Mouse (Mus musculus) cerebellum, adult 2 months (tissue): ENCODE measurements around the gene Cyp4f14.

ENCODE experiments used
- CTCF ChIP-seq: fragments of 200-500 bp; IDR thresholded peaks from 2 replicates; pipeline ENCODE4 v1.5.1; 2011; ENCODE audit warnings: low read depth, mild to moderate bottlenecking, control low read depth, low read length, moderate library complexity, borderline replicate concordance; ENCODE audit not compliant: insufficient read depth
- POLR2A ChIP-seq: fragments of 200-500 bp; IDR thresholded peaks from 2 replicates; pipeline ENCODE4 v1.6.1; 2011; ENCODE audit warnings: low read length, control low read depth, borderline replicate concordance; ENCODE audit not compliant: insufficient read depth

DNA sequence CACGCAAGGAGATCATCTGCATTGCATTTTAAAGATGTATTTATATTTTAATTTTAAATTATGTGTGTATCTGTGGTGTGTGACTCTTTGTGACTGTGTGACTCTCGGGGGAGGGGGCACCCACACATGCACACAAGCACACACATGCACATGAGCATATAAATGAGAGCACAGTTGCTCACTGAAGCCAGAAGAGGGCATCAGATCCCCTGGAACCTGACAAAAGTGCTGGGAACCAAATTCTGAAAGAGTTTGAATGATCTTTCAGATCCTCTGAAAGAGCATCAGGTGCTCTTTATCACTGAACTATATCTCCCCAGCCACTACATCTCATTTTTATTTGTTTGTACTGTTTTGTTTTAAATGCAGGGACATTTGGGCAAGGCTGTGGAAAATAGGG is 12.7 kb downstream of the Cyp4f14 start:
- TF ChIP-seq CTCF (peak; percentile 44; the same call in 1 of the 2 replicates), POLR2A (no peak)
